Mouse (Mus musculus) brain, embryonic 14.5 days (tissue): ENCODE measurements around the gene Vsx1.

Source experiments
- CTCF ChIP-seq: fragments of 200-500 bp; IDR thresholded peaks from 2 replicates; pipeline ENCODE4 v1.5.1; 2012; ENCODE audit warnings: inconsistent platforms, mild to moderate bottlenecking, moderate library complexity, borderline replicate concordance; ENCODE audit not compliant: insufficient read depth, insufficient read length; ENCODE audit errors: extremely low read depth
- POLR2A ChIP-seq: fragments of 200-500 bp; IDR thresholded peaks from 2 replicates; pipeline ENCODE4 v1.6.1; 2012; ENCODE audit warnings: mild to moderate bottlenecking, inconsistent platforms, borderline replicate concordance; ENCODE audit not compliant: poor library complexity, insufficient read depth, insufficient read length, severe bottlenecking; ENCODE audit errors: extremely low read depth

- TF ChIP-seq CTCF (no peak), POLR2A (no peak)
These were observed 19.6 kb downstream of the Vsx1 start for GRCm38 (mm10) chr2:150669454-150670045.
